Mouse (Mus musculus) heart, adult 9 months (tissue): ENCODE measurements around the gene Zfp536.

Source experiments
- DNase-seq, 2 experiments: peaks; one replicate each; pipeline ENCODE4 v3.0.0; 2022; ENCODE audit warnings: low spot score in 2 of 2

The Zfp536 gene

GRCm38 (mm10) chr7:37471726-37472125 is 301.7 kb downstream of the Zfp536 start:
- no peak for DNase-seq

- DNase-seq = no peak
Measured at GRCm38 (mm10) chr7:37466477-37467243, 306.8 kb downstream of the Zfp536 start.

- DNase-seq = no peak
Measured at GRCm38 (mm10) chr7:37464186-37464721, 309.2 kb downstream of the Zfp536 start.

GRCm38 (mm10) chr7:37447523-37447922 is 325.9 kb downstream of the Zfp536 start:
- DNase-seq = no peak

GRCm38 (mm10) chr7:37439912-37440311 is 333.5 kb downstream of the Zfp536 start:
- DNase-seq = no peak

- DNase-seq = no peak
Measured at GRCm38 (mm10) chr7:37439117-37439844, 334.2 kb downstream of the Zfp536 start.

GRCm38 (mm10) chr7:37437887-37438286 is 335.6 kb downstream of the Zfp536 start:
- DNase-seq = no peak

- DNase-seq = no peak
Measured at GRCm38 (mm10) chr7:37433156-37433555, 340.3 kb downstream of the Zfp536 start.

- DNase-seq = no peak
Measured at GRCm38 (mm10) chr7:37431471-37431870, 342.0 kb downstream of the Zfp536 start.

- no peak for DNase-seq
Measured at GRCm38 (mm10) chr7:37426061-37426460, 347.4 kb downstream of the Zfp536 start.

- no peak for DNase-seq
Measured at GRCm38 (mm10) chr7:37422966-37423365, 350.5 kb downstream of the Zfp536 start.
